Mouse (Mus musculus) forebrain, embryonic 11.5 days (tissue): ENCODE measurements around the gene Actl6a. TPM values are rescaled to one million over a fixed set of nuclear protein-coding genes. Genes with fewer than 3 reads are reported as not detected.
"Not testable (repeated sequence)": the region's sequence is repeated elsewhere in the genome, so short reads cannot be mapped to it uniquely, and the experiment has no call there.

Experiments
- ATAC-seq: fragments of 200-750 bp; cut with Nextera tagmentation; replicated peaks from 2 replicates; pipeline ENCODE4 v1.8.0; 2017; ENCODE audit warnings: moderate TSS enrichment; ENCODE audit not compliant: low FRiP score
- DNase-seq: peaks from one replicate; pipeline ENCODE4 v3.0.0-alpha.2; 2017; ENCODE audit warnings: low spot score
- H3K27ac ChIP-seq: fragments of 300-500 bp; sonication (generic); 2 replicates; pipeline ENCODE4 v1.5.1; 2014; ENCODE audit warnings: low read depth, low read length
- H3K27me3 ChIP-seq: fragments of 300-500 bp; sonication (generic); 2 replicates; pipeline ENCODE4 v1.6.1; 2014; ENCODE audit warnings: mild to moderate bottlenecking, low read length, mixed read lengths; ENCODE audit not compliant: control insufficient read depth, insufficient read depth
- H3K36me3 ChIP-seq: fragments of 300-500 bp; sonication (generic); 2 replicates; pipeline ENCODE4 v1.6.1; 2014; ENCODE audit warnings: mild to moderate bottlenecking, low read length, moderate library complexity, mixed read lengths; ENCODE audit not compliant: control insufficient read depth, insufficient read depth
- H3K4me1 ChIP-seq: fragments of 300-500 bp; sonication (generic); replicated peaks from 2 replicates; pipeline ENCODE4 v1.6.1; 2014; ENCODE audit warnings: low read length, mixed read lengths; ENCODE audit not compliant: control insufficient read depth, insufficient read depth
- H3K4me2 ChIP-seq: fragments of 300-500 bp; sonication (generic); 2 replicates; pipeline ENCODE4 v1.6.1; 2014; ENCODE audit warnings: low read depth, mild to moderate bottlenecking, low read length, moderate library complexity, mixed read lengths; ENCODE audit not compliant: severe bottlenecking
- H3K4me3 ChIP-seq: fragments of 300-500 bp; sonication (generic); 2 replicates; pipeline ENCODE4 v1.5.1; 2014; ENCODE audit warnings: low read depth, low read length
- H3K9ac ChIP-seq: fragments of 300-500 bp; sonication (generic); 2 replicates; pipeline ENCODE4 v1.6.1; 2014; ENCODE audit warnings: low read length
- H3K9me3 ChIP-seq: fragments of 300-500 bp; sonication (generic); 2 replicates; pipeline ENCODE4 v1.6.1; 2016; ENCODE audit warnings: low read length, mixed read lengths; ENCODE audit not compliant: control insufficient read depth
- WGBS: fragments of 180-500 bp; shearing (Covaris S2); extraction: QIAGEN DNeasy Blood & Tissue Kit; methylation state at CpG from one replicate; pipeline ENCODE4 v1.1.7; 2014; 5-methylcytosine and 5-hydroxymethylcytosine counted together
- polyA plus RNA-seq: library from polyadenylated mRNA; unstranded; fragments of >200 nt; fragmentation: Nextera tagmentation; extraction: Ambion mirVana; gene quantifications from 2 replicates; pipeline ENCODE4 v1.2.1, GENCODE M21; 2014

Actl6a gene
- polyA plus RNA-seq, 1 experiment from 2014 or later, result 280 TPM

DNA sequence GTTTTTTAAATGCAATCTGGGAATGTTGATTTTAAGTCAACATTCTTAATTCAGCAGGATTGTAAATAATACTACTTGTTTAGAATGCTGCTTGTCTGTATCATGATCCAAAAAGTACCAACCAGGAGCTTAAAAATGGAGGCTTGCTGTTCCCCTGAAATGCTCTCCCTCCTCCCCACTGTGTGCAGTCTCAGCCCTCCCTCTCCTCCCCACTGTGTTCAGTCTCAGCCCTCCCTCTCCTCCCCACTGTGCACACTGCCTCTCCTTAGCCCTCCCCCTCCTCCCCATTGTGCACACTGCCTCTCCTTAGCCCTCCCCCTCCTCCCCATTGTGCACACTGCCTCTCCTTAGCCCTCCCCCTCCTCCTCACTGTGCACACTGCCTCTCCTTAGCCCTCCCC lies 39.3 kb downstream of the Actl6a start:
- not testable (repeated sequence) for H3K4me1 ChIP-seq, H3K4me3 ChIP-seq, H3K9me3 ChIP-seq, H3K27ac ChIP-seq, ATAC-seq, H3K9ac ChIP-seq, DNase-seq, H3K4me2 ChIP-seq, H3K27me3 ChIP-seq, H3K36me3 ChIP-seq

DNA sequence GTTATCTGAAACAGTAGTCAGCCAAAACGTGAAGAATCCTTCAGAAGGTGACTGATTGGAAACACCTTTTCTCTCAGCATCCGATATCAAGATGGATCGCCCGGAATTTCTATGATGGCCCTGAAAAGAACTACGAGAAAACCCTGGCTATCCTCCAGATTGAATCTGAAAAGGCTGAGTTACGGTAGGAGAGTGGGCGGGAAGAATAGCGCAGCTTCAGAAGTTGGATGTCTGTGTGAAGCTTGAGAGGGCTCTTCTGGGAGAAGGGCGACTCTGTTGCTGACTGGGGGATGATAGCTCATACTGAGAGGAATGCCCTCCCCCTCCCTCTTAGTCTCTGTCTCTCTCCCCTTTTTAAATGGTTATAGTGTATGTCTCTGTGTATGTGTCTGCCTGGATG lies 42.3 kb downstream of the Actl6a start:
- no peaks in the 10 kb centered on the region for H3K27me3 ChIP-seq

DNA sequence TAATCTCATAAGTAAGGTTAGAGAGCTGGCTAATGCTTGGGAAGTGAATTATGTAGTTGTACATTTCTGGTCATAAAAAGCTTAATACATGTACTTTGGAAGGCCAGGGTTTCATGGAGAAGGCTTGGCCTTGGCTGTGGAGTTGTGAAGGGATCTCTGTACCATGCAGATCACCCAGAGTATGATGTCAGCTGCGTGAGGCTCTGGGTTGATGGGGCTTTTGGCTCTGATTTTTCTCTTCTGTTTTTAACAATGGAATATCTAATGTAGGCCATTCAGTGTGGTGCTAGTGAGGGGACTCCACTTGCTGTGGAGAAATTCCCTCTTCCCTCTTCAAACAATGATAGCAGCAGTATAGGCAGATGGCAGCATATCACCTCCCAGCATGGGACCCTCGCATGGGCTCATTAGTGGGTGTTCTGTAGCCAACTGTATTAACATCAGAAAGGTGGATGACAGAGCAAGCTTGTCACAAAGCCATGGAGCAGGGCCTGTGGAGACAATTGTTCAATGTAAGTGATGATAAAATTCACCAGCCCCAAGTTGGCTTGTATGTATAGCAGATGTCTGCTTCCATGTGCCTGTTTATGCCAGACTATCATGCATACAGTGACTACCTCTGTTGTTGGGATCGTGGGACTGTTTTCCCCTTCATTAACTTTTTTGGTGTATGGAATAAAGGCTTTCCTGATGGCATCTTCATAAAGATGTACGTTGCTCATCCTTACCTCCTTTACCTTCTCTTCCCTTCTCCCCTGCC lies 43.9 kb downstream of the Actl6a start:
- Histone ChIP-seq H3K4me3 (no peak overlapping the region), H3K4me1 (no peaks in the 10 kb centered on the region), H3K4me2 (no peak overlapping the region), H3K27me3 (no peaks in the 10 kb centered on the region), H3K9me3 (no peaks in the 10 kb centered on the region; the same call in 1 of the 2 replicates), H3K36me3 (peaks cover 7% of the 10 kb centered on the region; the same call in 1 of the 2 replicates), H3K27ac (no peak overlapping the region), H3K9ac (no peak overlapping the region)
- no peak for DNase-seq
- no peak for ATAC-seq
- WGBS, result 92% methylated on average over 4 of the region's 4 CpGs

More for the DNA sequence above, 42.3 kb downstream of the Actl6a start:
- no peak overlapping the region for H3K9ac ChIP-seq
- H3K27ac ChIP-seq, result no peak overlapping the region
- H3K4me2 ChIP-seq, result no peak overlapping the region
- no peak for ATAC-seq
- WGBS, result 94% methylated on average over 9 of the region's 9 CpGs
- no peaks in the 10 kb centered on the region for H3K4me1 ChIP-seq
- peaks cover 7% of the 10 kb centered on the region; the same call in 1 of the 2 replicates for H3K36me3 ChIP-seq
- no peak for DNase-seq
- H3K4me3 ChIP-seq, result no peak overlapping the region
- no peaks in the 10 kb centered on the region; the same call in 1 of the 2 replicates for H3K9me3 ChIP-seq

DNA sequence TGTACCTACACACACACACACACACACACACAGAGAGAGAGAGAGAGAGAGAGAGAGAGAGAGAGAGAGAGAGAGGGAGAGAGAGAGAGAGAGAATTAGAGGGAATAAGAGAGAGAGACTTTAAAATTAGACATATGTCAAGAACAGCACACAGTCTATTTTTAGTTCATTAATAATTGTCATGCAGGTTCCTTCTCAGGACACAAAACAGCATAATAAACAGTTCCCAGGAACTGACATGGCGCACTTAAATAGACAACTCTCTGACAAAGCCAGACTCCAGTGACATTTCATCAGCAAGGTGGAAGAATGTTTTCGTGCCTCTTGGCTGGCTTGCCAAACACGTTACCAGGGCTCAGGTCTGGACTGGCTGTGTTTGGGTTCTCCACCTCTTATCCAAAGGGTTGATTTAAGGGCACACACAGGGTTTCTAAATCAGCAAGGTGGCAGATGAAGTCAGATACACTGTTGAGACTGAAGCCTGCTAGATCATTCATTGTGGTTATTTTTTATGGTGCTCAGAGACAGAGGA lies 48.4 kb downstream of the Actl6a start:
- H3K9me3 ChIP-seq, result no peaks in the 10 kb centered on the region

DNA sequence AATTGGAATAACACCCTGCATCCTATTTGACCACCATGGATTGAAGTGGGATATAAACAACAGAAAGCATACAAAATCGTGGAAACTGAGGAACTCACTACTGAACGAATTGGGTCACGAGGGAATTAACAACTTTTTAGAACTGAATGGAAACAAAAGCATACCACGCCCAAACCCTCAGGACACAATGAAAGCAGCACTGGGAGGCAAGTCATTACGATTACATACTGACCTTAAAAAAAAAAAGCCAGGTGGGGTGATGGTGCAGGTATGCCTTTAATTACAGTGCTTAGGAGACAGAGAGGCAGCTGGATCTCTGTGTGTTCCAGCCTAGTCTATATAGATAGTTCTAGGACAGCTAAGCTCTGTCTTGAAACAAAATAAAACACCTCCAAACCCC lies 53.1 kb downstream of the Actl6a start:
- DNase-seq (no peak), ATAC-seq (no peak)
- Histone ChIP-seq H3K4me1 (no peaks in the 10 kb centered on the region), H3K4me2 (no peak overlapping the region), H3K9ac (no peak overlapping the region), H3K36me3 (no peaks in the 10 kb centered on the region), H3K27me3 (no peaks in the 10 kb centered on the region), H3K27ac (no peak overlapping the region), H3K9me3 (no peaks in the 10 kb centered on the region), H3K4me3 (no peak overlapping the region)
- WGBS, result 67% methylated on average over 5 of the region's 5 CpGs

More for the DNA sequence above, 48.4 kb downstream of the Actl6a start:
- Histone ChIP-seq H3K4me2 (no peak overlapping the region), H3K27me3 (no peaks in the 10 kb centered on the region), H3K4me1 (no peaks in the 10 kb centered on the region), H3K27ac (no peak overlapping the region), H3K4me3 (no peak overlapping the region), H3K9ac (no peak overlapping the region), H3K36me3 (peaks cover 7% of the 10 kb centered on the region; the same call in 1 of the 2 replicates)
- 98% methylated on average over 3 of the region's 3 CpGs for WGBS
- ATAC-seq (no peak), DNase-seq (no peak)

DNA sequence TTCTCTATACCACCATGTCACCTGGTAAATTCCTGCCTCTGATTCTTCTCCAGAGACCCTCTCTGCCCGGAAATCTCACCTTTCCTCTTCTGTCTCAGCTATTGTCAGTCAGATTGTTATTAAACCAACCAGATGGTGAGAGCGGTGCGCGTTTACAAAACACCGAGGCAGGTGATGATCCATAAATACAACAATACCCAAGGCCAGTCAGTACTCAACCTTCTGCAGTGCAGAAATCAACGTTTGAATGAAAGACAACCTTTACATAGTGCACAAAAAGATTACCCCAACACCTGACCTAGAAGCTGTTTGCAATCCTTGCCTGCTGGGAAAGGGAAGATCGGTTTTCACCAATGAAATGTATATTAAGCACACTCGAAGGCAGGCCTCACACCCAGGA lies 56.9 kb downstream of the Actl6a start:
- Histone ChIP-seq H3K27ac (no peak overlapping the region), H3K4me1 (no peaks in the 10 kb centered on the region), H3K36me3 (no peaks in the 10 kb centered on the region), H3K27me3 (no peaks in the 10 kb centered on the region), H3K4me3 (no peak overlapping the region), H3K9ac (no peak overlapping the region), H3K9me3 (no peaks in the 10 kb centered on the region), H3K4me2 (no peak overlapping the region)
- WGBS, result 65% methylated on average over 8 of the region's 8 CpGs
- ATAC-seq, result no peak
- no peak for DNase-seq

DNA sequence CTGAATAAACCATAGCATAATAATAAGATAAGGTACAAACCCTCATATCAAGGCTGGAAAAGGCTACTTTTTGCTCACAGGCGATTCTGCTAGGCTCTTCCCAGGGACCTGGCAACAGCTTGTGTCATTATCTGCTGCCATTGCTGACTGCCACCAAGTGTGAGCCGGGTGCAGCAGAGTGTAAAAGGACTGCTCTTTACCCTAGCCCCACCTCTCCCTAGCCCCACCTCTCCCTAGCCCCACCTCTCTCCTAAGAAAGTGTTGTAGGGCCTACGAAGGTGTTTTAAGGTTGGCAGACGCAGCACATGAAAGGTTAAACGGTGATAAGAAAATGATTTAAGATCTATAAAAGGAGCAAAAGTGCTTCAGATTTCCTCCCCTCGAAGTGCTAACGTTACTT lies 57.8 kb downstream of the Actl6a start:
- DNase-seq (no peak), ATAC-seq (no peak)
- Histone ChIP-seq H3K36me3 (no peaks in the 10 kb centered on the region), H3K9me3 (no peaks in the 10 kb centered on the region), H3K27ac (no peak overlapping the region), H3K4me3 (no peak overlapping the region), H3K4me2 (no peak overlapping the region), H3K27me3 (no peaks in the 10 kb centered on the region), H3K4me1 (no peaks in the 10 kb centered on the region), H3K9ac (no peak overlapping the region)
- 54% methylated on average over 7 of the region's 7 CpGs for WGBS

DNA sequence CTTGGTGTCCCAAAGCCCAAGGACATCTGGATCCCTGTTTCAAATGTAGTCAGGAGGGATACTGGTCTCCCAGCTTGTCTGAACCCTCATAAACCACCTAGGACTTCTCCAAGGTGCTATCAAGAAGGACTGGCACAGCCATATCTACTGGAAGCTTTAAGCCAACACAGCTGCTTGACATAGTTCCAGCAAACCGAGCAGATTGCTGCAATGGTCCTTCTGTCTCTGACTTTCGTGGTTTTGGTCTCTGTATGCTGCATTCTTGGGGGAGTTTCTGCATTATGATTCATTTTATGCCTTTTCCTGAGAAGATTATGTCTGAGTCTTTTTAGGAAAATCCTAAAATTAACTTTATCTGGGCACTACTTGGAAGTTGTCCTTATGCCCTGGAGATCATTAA lies 64.7 kb downstream of the Actl6a start:
- WGBS, result 82% methylated on average over 2 of the region's 2 CpGs
- H3K9me3 ChIP-seq, result no peaks in the 10 kb centered on the region
- H3K4me3 ChIP-seq, result no peak overlapping the region
- H3K4me2 ChIP-seq, result no peak overlapping the region
- H3K9ac ChIP-seq, result no peak overlapping the region
- H3K27ac ChIP-seq, result no peak overlapping the region
- no peak for DNase-seq
- no peaks in the 10 kb centered on the region for H3K27me3 ChIP-seq
- no peaks in the 10 kb centered on the region for H3K36me3 ChIP-seq
- ATAC-seq, result no peak
- no peaks in the 10 kb centered on the region for H3K4me1 ChIP-seq
